Mouse (Mus musculus) heart, embryonic 10.5 days (tissue): ENCODE data around the gene Ppa2. TPM values are rescaled to one million over a fixed set of nuclear protein-coding genes. Genes with fewer than 3 reads are reported as not detected.

ENCODE experiments used
- DNase-seq: peaks from one replicate; pipeline ENCODE4 v3.0.0-alpha.2; 2017; ENCODE audit warnings: low spot score
- H3K27ac ChIP-seq: fragments of 300-500 bp; sonication (generic); 2 replicates; pipeline ENCODE4 v1.5.1; 2016; ENCODE audit warnings: mild to moderate bottlenecking
- H3K27me3 ChIP-seq: fragments of 300-500 bp; sonication (generic); 2 replicates; pipeline ENCODE4 v1.6.1; 2016; ENCODE audit warnings: mild to moderate bottlenecking; ENCODE audit not compliant: poor library complexity, insufficient read depth, severe bottlenecking
- H3K36me3 ChIP-seq: fragments of 300-500 bp; sonication (generic); 2 replicates; pipeline ENCODE4 v1.6.1; 2016; ENCODE audit warnings: mild to moderate bottlenecking, moderate library complexity
- H3K4me1 ChIP-seq: fragments of 300-500 bp; sonication (generic); 2 replicates; pipeline ENCODE4 v1.6.1; 2016; ENCODE audit warnings: mild to moderate bottlenecking
- H3K4me3 ChIP-seq: fragments of 300-500 bp; sonication (generic); 2 replicates; pipeline ENCODE4 v1.5.1; 2016; ENCODE audit warnings: mild to moderate bottlenecking, moderate library complexity
- H3K9me3 ChIP-seq: fragments of 300-500 bp; sonication (generic); 2 replicates; pipeline ENCODE4 v1.6.1; 2016; ENCODE audit warnings: mild to moderate bottlenecking, moderate library complexity
- WGBS: fragments of 180-500 bp; shearing (Covaris S2); methylation state at CpG from one replicate; pipeline ENCODE4 v1.1.7; 2016; 5-methylcytosine and 5-hydroxymethylcytosine counted together
- polyA plus RNA-seq: library from polyadenylated mRNA; unstranded; fragments of >200 nt; fragmentation: Nextera tagmentation; extraction: Ambion mirVana; gene quantifications from 2 replicates; pipeline ENCODE4 v1.2.1, GENCODE M21; 2016

Gene Ppa2
- polyA plus RNA-seq, 1 experiment from 2014 or later, result 92.8 TPM

GRCm38 (mm10) chr3:133333267-133334170 lies 23.6 kb downstream of the Ppa2 start:
- WGBS, result 87% methylated on average over 15 of the region's 15 CpGs
- Histone ChIP-seq H3K4me1 (peaks cover 2% of the 10 kb centered on the region), H3K27ac (no peak overlapping the region), H3K36me3 (peaks cover 16% of the 10 kb centered on the region; the same call in 1 of the 2 replicates), H3K4me3 (no peak overlapping the region), H3K27me3 (no peaks in the 10 kb centered on the region), H3K9me3 (no peaks in the 10 kb centered on the region)
- no peak for DNase-seq

- H3K27ac ChIP-seq, result no peak overlapping the region
- H3K36me3 ChIP-seq, result peaks cover 11% of the 10 kb centered on the region; the same call in 1 of the 2 replicates
- H3K9me3 ChIP-seq, result no peaks in the 10 kb centered on the region
- DNase-seq, result no peak
- H3K4me3 ChIP-seq, result no peak overlapping the region
- WGBS, result 80% methylated on average over 5 of the region's 5 CpGs
- no peaks in the 10 kb centered on the region for H3K27me3 ChIP-seq
- peaks cover 13% of the 10 kb centered on the region for H3K4me1 ChIP-seq
Measured at GRCm38 (mm10) chr3:133334691-133335090, 24.8 kb downstream of the Ppa2 start.

- no peak overlapping the region for H3K4me3 ChIP-seq
- no peak overlapping the region for H3K27ac ChIP-seq
- 49% methylated on average over 2 of the region's 2 CpGs for WGBS
- DNase-seq, result no peak
- peaks cover 13% of the 10 kb centered on the region; the same call in 1 of the 2 replicates for H3K36me3 ChIP-seq
- H3K9me3 ChIP-seq, result no peaks in the 10 kb centered on the region
- H3K27me3 ChIP-seq, result no peaks in the 10 kb centered on the region
- peaks cover 17% of the 10 kb centered on the region for H3K4me1 ChIP-seq
Measured at GRCm38 (mm10) chr3:133335166-133335565, 25.3 kb downstream of the Ppa2 start.

GRCm38 (mm10) chr3:133336400-133336799 lies 26.5 kb downstream of the Ppa2 start:
- Histone ChIP-seq H3K27ac (no peak overlapping the region), H3K9me3 (no peaks in the 10 kb centered on the region), H3K4me1 (peaks cover 17% of the 10 kb centered on the region), H3K27me3 (no peaks in the 10 kb centered on the region), H3K4me3 (no peak overlapping the region), H3K36me3 (peaks cover 20% of the 10 kb centered on the region)
- WGBS, result 73% methylated on average over 7 of the region's 7 CpGs
- DNase-seq, result no peak

- peak overlapping the region; percentile 75 for H3K27ac ChIP-seq
- H3K4me1 ChIP-seq, result peaks cover 17% of the 10 kb centered on the region
- H3K27me3 ChIP-seq, result no peaks in the 10 kb centered on the region
- WGBS, result 26% methylated on average over 9 of the region's 9 CpGs
- peaks cover 13% of the 10 kb centered on the region for H3K36me3 ChIP-seq
- no peaks in the 10 kb centered on the region for H3K9me3 ChIP-seq
- peak overlapping the region; percentile 24 for H3K4me3 ChIP-seq
- DNase-seq, result no peak
Measured at GRCm38 (mm10) chr3:133338851-133339356, 29.0 kb downstream of the Ppa2 start.

GRCm38 (mm10) chr3:133339411-133339823 lies 29.5 kb downstream of the Ppa2 start:
- H3K4me3 ChIP-seq, result peak overlapping the region; percentile 24
- WGBS, result 31% methylated on average over 11 of the region's 11 CpGs
- peaks cover 17% of the 10 kb centered on the region for H3K4me1 ChIP-seq
- H3K27me3 ChIP-seq, result no peaks in the 10 kb centered on the region
- peak; percentile 79 for DNase-seq
- no peaks in the 10 kb centered on the region for H3K9me3 ChIP-seq
- H3K36me3 ChIP-seq, result peaks cover 13% of the 10 kb centered on the region
- peak overlapping the region; percentile 75 for H3K27ac ChIP-seq

- no peak for DNase-seq
- Histone ChIP-seq H3K4me3 (no peak overlapping the region), H3K9me3 (no peaks in the 10 kb centered on the region), H3K4me1 (peaks cover 17% of the 10 kb centered on the region), H3K27me3 (no peaks in the 10 kb centered on the region), H3K36me3 (peaks cover 16% of the 10 kb centered on the region), H3K27ac (no peak overlapping the region)
- 90% methylated on average over 11 of the region's 11 CpGs for WGBS
Measured at GRCm38 (mm10) chr3:133341106-133341505, 31.2 kb downstream of the Ppa2 start.

GRCm38 (mm10) chr3:133347535-133347934 lies 37.6 kb downstream of the Ppa2 start:
- H3K36me3 ChIP-seq, result peaks cover 17% of the 10 kb centered on the region
- no peak overlapping the region for H3K4me3 ChIP-seq
- no peak overlapping the region for H3K27ac ChIP-seq
- 87% methylated on average over 7 of the region's 7 CpGs for WGBS
- H3K9me3 ChIP-seq, result no peaks in the 10 kb centered on the region
- H3K4me1 ChIP-seq, result no peaks in the 10 kb centered on the region
- DNase-seq, result no peak
- no peaks in the 10 kb centered on the region for H3K27me3 ChIP-seq

- DNase-seq, result no peak
- WGBS, result 97% methylated on average over 2 of the region's 2 CpGs
- H3K9me3 ChIP-seq, result no peaks in the 10 kb centered on the region
- no peaks in the 10 kb centered on the region for H3K4me1 ChIP-seq
- no peak overlapping the region for H3K4me3 ChIP-seq
- no peaks in the 10 kb centered on the region for H3K27me3 ChIP-seq
- no peak overlapping the region for H3K27ac ChIP-seq
- H3K36me3 ChIP-seq, result peaks cover 17% of the 10 kb centered on the region
Measured at GRCm38 (mm10) chr3:133348847-133349246, 38.9 kb downstream of the Ppa2 start.

GRCm38 (mm10) chr3:133357426-133357974 lies 47.6 kb downstream of the Ppa2 start:
- no peaks in the 10 kb centered on the region for H3K4me1 ChIP-seq
- no peaks in the 10 kb centered on the region for H3K27me3 ChIP-seq
- no peaks in the 10 kb centered on the region for H3K36me3 ChIP-seq
- no peaks in the 10 kb centered on the region for H3K9me3 ChIP-seq
- WGBS, result 72% methylated on average over 6 of the region's 6 CpGs
- no peak overlapping the region for H3K4me3 ChIP-seq
- no peak for DNase-seq
- no peak overlapping the region for H3K27ac ChIP-seq

- DNase-seq, result no peak
- Histone ChIP-seq H3K27me3 (no peaks in the 10 kb centered on the region), H3K4me3 (no peak overlapping the region), H3K27ac (no peak overlapping the region), H3K4me1 (no peaks in the 10 kb centered on the region), H3K36me3 (no peaks in the 10 kb centered on the region), H3K9me3 (no peaks in the 10 kb centered on the region)
Measured at GRCm38 (mm10) chr3:133357977-133358376, 48.1 kb downstream of the Ppa2 start.

GRCm38 (mm10) chr3:133361406-133361805 lies 51.5 kb downstream of the Ppa2 start:
- Histone ChIP-seq H3K27ac (no peak overlapping the region), H3K27me3 (no peaks in the 10 kb centered on the region), H3K4me3 (no peak overlapping the region), H3K4me1 (no peaks in the 10 kb centered on the region), H3K36me3 (peaks cover 6% of the 10 kb centered on the region; the same call in 1 of the 2 replicates), H3K9me3 (no peaks in the 10 kb centered on the region)
- DNase-seq, result no peak
- 74% methylated on average over 1 of the region's 1 CpGs for WGBS

GRCm38 (mm10) chr3:133364138-133364537 lies 54.2 kb downstream of the Ppa2 start:
- H3K27me3 ChIP-seq, result no peaks in the 10 kb centered on the region
- peaks cover 5% of the 10 kb centered on the region; the same call in 1 of the 2 replicates for H3K4me1 ChIP-seq
- no peak overlapping the region for H3K4me3 ChIP-seq
- peaks cover 6% of the 10 kb centered on the region; the same call in 1 of the 2 replicates for H3K36me3 ChIP-seq
- WGBS, result 89% methylated on average over 3 of the region's 3 CpGs
- DNase-seq, result no peak
- no peak overlapping the region for H3K27ac ChIP-seq
- no peaks in the 10 kb centered on the region for H3K9me3 ChIP-seq
